Mouse (Mus musculus) lung, adult 18-20 months (tissue): Measurements from ENCODE around the gene 9230113P08Rik.
"Not testable (repeated sequence)": the region's sequence is repeated elsewhere in the genome, so short reads cannot be mapped to it uniquely, and the experiment has no call there.

Experiments used
- DNase-seq, 2 experiments: peaks; one replicate each; pipeline ENCODE4 v3.0.0; 2022; ENCODE audit warnings: mixed read lengths in 2 of 2

Gene 9230113P08Rik

DNA sequence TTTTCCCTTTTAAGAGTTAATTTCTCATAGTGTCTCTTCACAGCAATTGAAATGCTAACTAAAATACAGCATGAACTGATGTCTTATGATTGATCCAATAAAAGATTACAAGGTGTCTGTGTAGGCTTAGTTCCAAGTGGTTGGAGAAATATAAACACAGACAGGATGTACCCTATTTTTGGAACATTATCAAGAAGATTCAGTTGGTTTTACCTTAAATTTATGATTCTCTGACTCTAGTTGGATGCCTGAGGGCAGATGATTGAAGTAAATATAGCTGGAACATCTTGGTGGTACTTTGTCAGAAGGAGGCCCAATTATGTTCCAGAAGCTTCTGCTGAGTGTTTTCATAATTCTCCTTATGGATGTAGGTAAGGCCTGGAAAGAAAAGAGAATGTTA, at the start of gene 9230113P08Rik:
Gene 9230113P08Rik (plus strand): TSS at position 301 of the 400 bp plus-strand sequence.
- not testable (repeated sequence) for DNase-seq

DNA sequence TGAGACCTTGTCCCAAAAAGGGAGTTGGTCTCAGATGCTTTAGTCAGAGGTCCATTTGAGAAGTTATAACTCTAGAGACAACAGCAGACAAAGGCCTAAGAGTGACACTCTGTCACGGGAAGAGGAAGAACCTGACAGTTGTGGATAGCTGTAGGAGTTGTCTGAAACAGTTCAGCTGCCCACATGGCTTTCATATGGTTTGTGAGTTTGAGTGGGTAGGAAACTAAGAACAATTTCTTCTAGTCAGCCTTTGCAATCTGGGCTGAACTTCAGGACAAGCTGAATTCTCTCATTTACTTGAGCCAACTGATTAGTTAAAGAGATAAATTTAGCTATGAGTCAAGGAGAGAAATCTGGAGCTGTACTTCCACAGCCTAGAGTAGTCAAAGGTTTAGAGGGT, 15.1 kb upstream of the 9230113P08Rik start:
- not testable (repeated sequence) for DNase-seq

DNA sequence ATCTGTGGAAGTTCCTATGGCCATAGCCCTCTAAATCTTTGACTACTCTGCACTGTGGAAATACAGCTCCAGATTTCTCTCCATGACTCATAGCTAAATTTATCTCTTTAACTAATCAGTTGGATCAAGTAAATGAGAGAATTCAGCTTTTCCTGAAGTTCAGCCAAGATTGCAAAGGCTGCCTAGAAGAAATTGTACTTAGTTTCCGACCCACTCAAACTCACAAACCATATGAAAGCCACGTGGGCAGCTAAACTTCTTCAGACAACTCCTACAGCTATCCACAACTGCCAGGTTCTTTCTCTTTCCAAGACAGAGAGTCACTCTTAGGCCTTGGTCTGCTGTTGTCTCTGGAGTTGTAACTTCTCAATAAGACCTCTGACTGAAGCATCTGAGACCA, 3.7 kb upstream of the 9230113P08Rik start:
- no peak for DNase-seq

DNA sequence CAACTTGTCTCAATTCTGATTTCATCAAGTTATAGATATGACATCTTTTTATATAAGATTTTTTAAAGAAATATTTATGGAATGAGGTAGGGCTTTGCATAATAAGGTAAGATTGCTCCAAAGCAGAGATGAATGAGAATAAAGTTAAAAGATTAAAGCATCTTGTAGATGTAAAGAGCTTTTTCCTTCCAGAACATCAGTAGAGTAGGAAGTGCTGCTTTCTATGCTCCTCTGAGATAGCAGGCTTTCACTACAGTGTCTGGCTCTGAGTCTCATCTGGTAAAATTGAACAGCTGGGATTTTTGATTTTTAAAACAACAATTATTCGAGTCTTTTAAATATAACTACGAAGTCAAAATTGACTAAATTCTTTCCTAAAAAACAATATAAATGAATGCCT, 22.6 kb downstream of the 9230113P08Rik start:
- no peak for DNase-seq
